Mouse (Mus musculus): ENCODE results near the gene Anapc5.

Anapc5 gene

DNA sequence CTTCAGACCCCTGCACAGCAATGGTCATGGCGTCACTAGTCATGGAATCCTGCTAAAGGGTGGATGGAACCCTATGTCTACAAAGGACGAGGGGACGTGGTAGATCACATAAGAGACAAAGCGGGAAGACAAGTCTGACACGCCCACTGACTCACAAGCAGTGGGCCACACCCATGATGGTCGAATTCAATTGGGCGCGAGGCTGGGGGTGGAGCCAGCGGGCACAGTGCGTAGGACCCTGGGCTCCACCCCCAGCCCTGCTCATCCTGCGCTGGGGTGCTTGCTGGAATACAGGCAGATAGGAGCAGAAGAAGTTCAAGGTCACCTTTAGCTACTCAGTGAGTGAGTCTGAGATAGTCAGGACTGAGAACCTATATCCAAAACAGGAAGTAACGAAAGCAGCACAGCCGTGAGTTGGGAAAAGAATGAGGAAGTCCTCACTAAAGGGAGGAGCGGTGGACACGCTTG lies 52.0 kb downstream of the Anapc5 start:
- DNase-seq (ENCODE audit: low read depth, low spot score): no peak

GRCm38 (mm10) chr5:122767283-122767682 lies 53.9 kb downstream of the Anapc5 start:
- DNase-seq (ENCODE audit: low read depth, low spot score): no peak

DNA sequence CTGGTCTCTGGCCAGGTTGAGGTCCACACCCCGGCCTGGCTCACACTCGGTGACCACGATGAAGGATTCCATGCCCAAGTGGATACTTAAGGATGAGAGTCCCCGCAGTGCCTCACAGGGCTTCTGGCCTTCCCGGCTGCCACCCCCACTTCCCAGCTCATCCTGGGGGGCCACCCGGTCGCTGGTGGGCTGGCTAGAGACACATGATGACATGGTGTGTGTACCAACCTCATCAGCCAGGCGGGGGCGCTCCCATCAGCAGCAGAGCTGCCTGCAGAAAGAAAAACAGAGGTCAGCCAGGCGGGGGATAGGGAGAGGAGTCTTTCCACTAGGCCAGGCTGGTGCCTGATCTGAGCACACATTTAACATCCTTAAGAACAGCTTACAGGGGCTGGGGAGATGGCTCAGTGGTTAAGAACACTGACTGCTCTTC lies 57.1 kb downstream of the Anapc5 start:
- DNase-seq (ENCODE audit: low read depth, low spot score): peak; percentile 18

GRCm38 (mm10) chr5:122763271-122764031 lies 57.7 kb downstream of the Anapc5 start:
- no peak for DNase-seq (ENCODE audit: low read depth, low spot score)

- no peak for DNase-seq (ENCODE audit: low read depth, low spot score)
These were observed 64.5 kb downstream of the Anapc5 start for GRCm38 (mm10) chr5:122756680-122757079.

DNA sequence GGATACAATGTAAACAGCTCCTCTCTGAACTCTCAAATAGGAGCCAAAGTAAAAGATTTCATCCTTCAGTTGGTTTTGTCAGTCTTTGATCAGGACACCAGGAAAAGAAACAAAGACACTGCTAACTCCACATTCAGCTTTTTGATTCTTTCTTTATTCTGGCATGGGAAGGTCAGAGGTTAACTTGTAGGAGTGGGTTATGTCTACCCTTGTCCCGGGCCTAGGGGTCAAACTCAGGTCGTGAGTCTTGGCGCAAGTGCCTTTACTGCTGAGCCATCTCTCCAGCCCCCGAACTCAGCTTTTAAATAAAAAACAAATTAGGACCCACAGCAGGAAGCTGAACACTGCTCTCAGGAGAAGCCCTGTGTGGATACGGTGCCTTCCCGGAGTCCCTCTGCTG lies 65.0 kb downstream of the Anapc5 start:
- DNase-seq (ENCODE audit: low read depth, low spot score): no peak

- no peak for DNase-seq (ENCODE audit: low read depth, low spot score)
These were observed 65.5 kb downstream of the Anapc5 start for GRCm38 (mm10) chr5:122755620-122756019.

- DNase-seq (ENCODE audit: low read depth, low spot score): no peak
These were observed 66.7 kb downstream of the Anapc5 start for GRCm38 (mm10) chr5:122754477-122754876.

DNA sequence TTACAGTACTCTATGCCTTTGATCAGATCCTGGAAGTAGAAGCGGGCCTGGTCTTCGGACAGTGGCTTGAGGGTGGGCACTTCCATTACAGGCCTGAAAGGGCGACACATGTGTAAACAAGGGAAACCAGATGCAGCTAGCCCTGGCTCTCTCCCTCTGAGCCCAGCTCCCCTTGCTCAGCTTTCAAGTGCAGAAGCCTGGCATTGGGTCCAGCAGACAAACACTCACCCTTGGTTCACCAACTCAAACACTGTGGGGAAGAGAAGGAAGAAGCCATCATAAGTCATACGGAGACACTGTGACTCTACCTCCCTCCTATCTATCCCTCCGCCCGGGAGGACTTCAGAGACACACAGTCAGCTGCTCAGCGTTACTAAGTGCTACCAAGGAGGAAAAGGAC lies 73.2 kb downstream of the Anapc5 start:
- no peak for DNase-seq (ENCODE audit: low read depth, low spot score)

GRCm38 (mm10) chr5:122743880-122744422 lies 77.2 kb downstream of the Anapc5 start:
- no peak for DNase-seq (ENCODE audit: low read depth, low spot score)

Measured in mesoderm, embryonic 11.5 days (tissue).